Mouse (Mus musculus) layer of hippocampus, postnatal 36 days (tissue): ENCODE data around the gene Hist1h2aa. TPM values are rescaled to one million over a fixed set of nuclear protein-coding genes. Genes with fewer than 3 reads are reported as not detected.

Experiments
- DNase-seq, 2 experiments: peaks; one replicate each; pipeline ENCODE4 v3.0.0; 2022
- microRNA-seq, 2 experiments: library from miRNA; unstranded; fragments of <30 nt; microRNA quantifications; one replicate each; pipeline ENCODE4 v1.2.0; 2021
- total RNA-seq, 2 experiments: library from RNA; stranded (reverse); gene quantifications; 2 replicates each; pipeline ENCODE4 v1.2.3; 2021

The Hist1h2aa gene
- total RNA-seq, 2 experiments from 2014 or later: not detected

- no peak for DNase-seq
These were observed 12.0 kb downstream of the Hist1h2aa start for GRCm38 (mm10) chr13:23946254-23946653.

- no peak for DNase-seq
These were observed 15.4 kb downstream of the Hist1h2aa start for GRCm38 (mm10) chr13:23949484-23950246.

- DNase-seq: no peak
These were observed 16.7 kb downstream of the Hist1h2aa start for GRCm38 (mm10) chr13:23950928-23951327.

GRCm38 (mm10) chr13:23959776-23960175, 25.5 kb downstream of the Hist1h2aa start:
- DNase-seq: no peak

GRCm38 (mm10) chr13:23964909-23965308, 30.6 kb downstream of the Hist1h2aa start:
- no peak for DNase-seq

- no peak for DNase-seq
These were observed 37.6 kb downstream of the Hist1h2aa start for GRCm38 (mm10) chr13:23971870-23972269.

- no peak for DNase-seq
These were observed 38.0 kb downstream of the Hist1h2aa start for GRCm38 (mm10) chr13:23972271-23972670.

Small RNA genes within 50 kb of the gene (microRNA-seq; reads per million reads assigned to microRNA genes)
- 0 reads per million in 2 experiments for gene Gm44344

Other genes with a start within 250 kb of the Hist1h2aa start
- gene Hist1h1t, start 238.6 kb upstream of the Hist1h2aa start, total RNA-seq: not detected
- 10 to 100 TPM; 95.4 to 98.7 TPM for gene Hist1h4c, start 236.0 kb upstream of the Hist1h2aa start, total RNA-seq
- 1 to 10 TPM; 1.7 to 3.0 TPM for gene Hfe, start 223.6 kb upstream of the Hist1h2aa start, total RNA-seq
- gene Hist1h1c, start 195.7 kb upstream of the Hist1h2aa start, total RNA-seq: 10 to 100 TPM; 52.8 to 55.3 TPM
- 1 to 10 TPM; 2.5 to 5.2 TPM for gene Hist1h3c, start 188.9 kb upstream of the Hist1h2aa start, total RNA-seq
- gene Hist1h2bb, start 187.7 kb upstream of the Hist1h2aa start, total RNA-seq: 10 to 100 TPM; 23.0 to 24.2 TPM
- gene Hist1h2ab, start 183.3 kb upstream of the Hist1h2aa start, total RNA-seq: 10 to 100 TPM; 29.8 to 37.0 TPM
- 10 to 100 TPM; 15.0 to 21.4 TPM for gene Hist1h3b, start 182.2 kb upstream of the Hist1h2aa start, total RNA-seq
- 10 to 100 TPM; 83.9 to 89.6 TPM for gene Hist1h4b, start 177.4 kb upstream of the Hist1h2aa start, total RNA-seq
- gene Hist1h4a, start 173.2 kb upstream of the Hist1h2aa start, total RNA-seq: 10 to 100 TPM; 35.4 to 47.1 TPM
- 10 to 100 TPM; 37.3 to 46.3 TPM for gene Hist1h3a, start 172.1 kb upstream of the Hist1h2aa start, total RNA-seq
- gene Hist1h1a, start 170.8 kb upstream of the Hist1h2aa start, total RNA-seq: 10 to 100 TPM; 17.0 to 19.5 TPM
- gene Trim38, start 164.5 kb upstream of the Hist1h2aa start, total RNA-seq: under 1 TPM in 1 of 2 experiments, not detected in 1; 0.18 TPM
- under 1 TPM in 1 of 2 experiments, not detected in 1; 0.23 TPM for gene Slc17a2, start 127.5 kb upstream of the Hist1h2aa start, total RNA-seq
- not detected for gene Slc17a3, start 95.0 kb upstream of the Hist1h2aa start, total RNA-seq
- not detected for gene Slc17a1, start 66.7 kb upstream of the Hist1h2aa start, total RNA-seq
- not detected for gene Slc17a4, start 19.5 kb upstream of the Hist1h2aa start, total RNA-seq
- not detected for gene Hist1h2ba, start 306 bp upstream of the Hist1h2aa start, total RNA-seq
- gene Scgn, start 56.8 kb downstream of the Hist1h2aa start, total RNA-seq: 1 to 10 TPM in 1 of 2 experiments, under 1 TPM in 1; 0.99 to 1.2 TPM